ENCODE assay signal across 17 mouse cellular contexts in the genomic region with DNA sequence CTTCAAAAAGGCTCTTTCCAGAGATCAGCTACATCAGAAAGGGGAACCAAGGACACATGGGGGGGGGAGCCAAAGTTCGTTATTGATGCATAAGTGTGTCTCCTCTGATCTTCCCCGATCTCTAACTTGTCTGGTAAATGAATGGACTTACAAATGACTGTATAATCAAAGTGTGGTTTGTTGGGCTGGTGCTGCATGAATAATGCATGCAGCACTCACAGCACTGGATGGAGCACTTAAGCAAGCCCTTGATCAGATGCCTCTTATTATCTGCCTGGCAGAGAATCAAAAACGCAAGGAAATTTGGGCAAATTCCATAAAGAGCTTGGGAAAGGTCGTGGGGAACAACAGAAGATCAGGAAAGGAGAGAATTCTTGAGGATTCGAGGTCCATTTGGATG.
DNase-seq lines count a peak whose midpoint lies in the region; ATAC-seq lines count a peak whose summit lies in the region.
"Had no signal": no experiment of that assay in that cellular context is flagged by ENCODE, and none has a peak within 500 bp of the region (broad histone marks: within the 10 kb centered on the region; RNA-seq: fewer than 3 reads in every experiment).

No protein-coding gene starts in this region.

- H3K9me3 ChIP-seq in hindbrain, embryonic 11.5 days (ENCODE audit: control insufficient read depth, low read length), result no peaks in the 10 kb centered on the region
- H3K9me3 ChIP-seq in hindbrain, embryonic 10.5 days, result no peaks in the 10 kb centered on the region
- no peaks in the 10 kb centered on the region for H3K9me3 ChIP-seq in hindbrain, embryonic 15.5 days
- H3K9me3 ChIP-seq in neural tube, embryonic 14.5 days (ENCODE audit: control insufficient read depth, low read length), result no peaks in the 10 kb centered on the region

- H3K4me1 ChIP-seq in hindbrain, embryonic 11.5 days (replicated peaks; ENCODE audit: control insufficient read depth, insufficient read depth, low read length), result no peaks in the 10 kb centered on the region
- no peaks in the 10 kb centered on the region for H3K4me1 ChIP-seq in hindbrain, embryonic 10.5 days (replicated peaks)
- H3K4me1 ChIP-seq in hindbrain, embryonic 15.5 days (replicated peaks), result no peaks in the 10 kb centered on the region
- 0 out of 2 replicates have a peak, but pooled peaks cover 2% of the 10 kb centered on the region for H3K4me1 ChIP-seq in neural tube, embryonic 14.5 days (ENCODE audit: control insufficient read depth, insufficient read depth, low read length)

- no peak overlapping the region for H3K9ac ChIP-seq in hindbrain, embryonic 11.5 days (ENCODE audit: low read depth, low read length)
- no peak overlapping the region for H3K9ac ChIP-seq in hindbrain, embryonic 15.5 days
- no peak overlapping the region for H3K9ac ChIP-seq in neural tube, embryonic 14.5 days (replicated peaks; ENCODE audit: low read depth, low read length)
- H3K9ac ChIP-seq: liver, embryonic 14.5 days had no signal

- ATAC-seq in hindbrain, embryonic 11.5 days (ENCODE audit: low FRiP score), result 0 out of 2 replicates have a peak, but pooled peaks have one; percentile 55
- 0 out of 2 replicates have a peak, but pooled peaks have one; percentile 63 for ATAC-seq in hindbrain, embryonic 15.5 days (ENCODE audit: low FRiP score, low read depth)
- peak; percentile 51; the same call in 1 of the 2 replicates for ATAC-seq in neural tube, embryonic 14.5 days (ENCODE audit: low read depth)
- no peak for ATAC-seq in megakaryocyte, adult 5-6 weeks (ENCODE audit: poor library complexity, severe bottlenecking)
- ATAC-seq: intestine, postnatal 0 days had no signal

- 53% methylated on average over 5 of the region's 5 CpGs for WGBS in hindbrain, embryonic 11.5 days
- WGBS in hindbrain, embryonic 10.5 days, result 61% methylated on average over 5 of the region's 5 CpGs
- WGBS in hindbrain, embryonic 15.5 days, result 36% methylated on average over 5 of the region's 5 CpGs
- 41% methylated on average over 5 of the region's 5 CpGs for WGBS in neural tube, embryonic 14.5 days

- H3K4me2 ChIP-seq in hindbrain, embryonic 11.5 days (replicated peaks; ENCODE audit: low read depth, low read length), result no peak overlapping the region
- no peak overlapping the region for H3K4me2 ChIP-seq in hindbrain, embryonic 15.5 days
- H3K4me2 ChIP-seq in neural tube, embryonic 14.5 days (ENCODE audit: low read depth, low read length), result no peak overlapping the region

- no peaks in the 10 kb centered on the region for H3K27me3 ChIP-seq in hindbrain, embryonic 11.5 days (ENCODE audit: control insufficient read depth, insufficient read depth, low read length)
- no peaks in the 10 kb centered on the region for H3K27me3 ChIP-seq in hindbrain, embryonic 10.5 days (ENCODE audit: insufficient read depth, poor library complexity, severe bottlenecking)
- H3K27me3 ChIP-seq in hindbrain, embryonic 15.5 days, result no peaks in the 10 kb centered on the region
- no peaks in the 10 kb centered on the region for H3K27me3 ChIP-seq in neural tube, embryonic 14.5 days (ENCODE audit: control insufficient read depth, insufficient read depth, low read length)

- H3K27ac ChIP-seq in hindbrain, embryonic 11.5 days (ENCODE audit: low read depth, low read length), result no peak overlapping the region
- H3K27ac ChIP-seq in hindbrain, embryonic 10.5 days, result no peak overlapping the region
- H3K27ac ChIP-seq in hindbrain, embryonic 15.5 days (replicated peaks), result no peak overlapping the region
- H3K27ac ChIP-seq in neural tube, embryonic 14.5 days (ENCODE audit: low read depth, low read length), result no peak overlapping the region
- H3K27ac ChIP-seq: liver, embryonic 14.5 days had no signal

- no peak for DNase-seq in hindbrain, embryonic 11.5 days (ENCODE audit: low spot score)
- DNase-seq in hindbrain, embryonic 10.5 days (ENCODE audit: low spot score), result no peak
- DNase-seq in brain, embryonic 18.5 days (ENCODE audit: low read depth, low spot score), result peak; percentile 16
- DNase-seq in lung, postnatal 14 days, result no peak
- DNase-seq in adrenal gland, postnatal 14 days, result no peak
- DNase-seq: cerebellum, adult 8-10 months; gastrocnemius, postnatal 10 days; heart, postnatal 10 days; kidney, postnatal 14 days; lung, postnatal 36 days; right cerebral cortex, postnatal 14 days had no signal

- H3K36me3 ChIP-seq in hindbrain, embryonic 11.5 days (ENCODE audit: control insufficient read depth, insufficient read depth, low read length), result no peaks in the 10 kb centered on the region
- H3K36me3 ChIP-seq in hindbrain, embryonic 10.5 days, result no peaks in the 10 kb centered on the region
- no peaks in the 10 kb centered on the region for H3K36me3 ChIP-seq in hindbrain, embryonic 15.5 days
- no peaks in the 10 kb centered on the region for H3K36me3 ChIP-seq in neural tube, embryonic 14.5 days (ENCODE audit: control insufficient read depth, insufficient read depth, low read length)
- H3K36me3 ChIP-seq: G1E had no signal

- no peak overlapping the region for H3K4me3 ChIP-seq in hindbrain, embryonic 11.5 days (ENCODE audit: low read depth, low read length)
- H3K4me3 ChIP-seq in hindbrain, embryonic 10.5 days, result no peak overlapping the region
- H3K4me3 ChIP-seq in hindbrain, embryonic 15.5 days, result no peak overlapping the region
- no peak overlapping the region for H3K4me3 ChIP-seq in neural tube, embryonic 14.5 days (ENCODE audit: low read depth, low read length)
